Mouse (Mus musculus) forebrain, postnatal 0 days (tissue): ENCODE data around the gene Adora1. TPM values are rescaled to one million over a fixed set of nuclear protein-coding genes. Genes with fewer than 3 reads are reported as not detected.

Experiments used
- ATAC-seq: fragments of 200-750 bp; cut with Nextera tagmentation; 2 replicates; pipeline ENCODE4 v1.8.0; 2017; ENCODE audit warnings: mild to moderate bottlenecking, moderate library complexity
- DNase-seq: peaks from one replicate; pipeline ENCODE4 v3.0.0-alpha.2; 2015
- H3K27ac ChIP-seq: fragments of 300-500 bp; sonication (generic); 2 replicates; pipeline ENCODE4 v1.5.1; 2014; ENCODE audit warnings: low read depth, mild to moderate bottlenecking, antibody characterized with exemption, low read length, moderate library complexity, mixed read lengths
- H3K27me3 ChIP-seq: fragments of 300-500 bp; sonication (generic); 2 replicates; pipeline ENCODE4 v1.6.1; 2014; ENCODE audit warnings: mild to moderate bottlenecking, low read length, mixed read lengths; ENCODE audit not compliant: insufficient read depth
- H3K36me3 ChIP-seq: fragments of 300-500 bp; sonication (generic); 2 replicates; pipeline ENCODE4 v1.6.1; 2014; ENCODE audit warnings: mild to moderate bottlenecking, moderate library complexity; ENCODE audit not compliant: insufficient read depth
- H3K4me1 ChIP-seq: fragments of 300-500 bp; sonication (generic); 2 replicates; pipeline ENCODE4 v1.6.1; 2014; ENCODE audit warnings: antibody characterized with exemption; ENCODE audit not compliant: insufficient read depth
- H3K4me2 ChIP-seq: fragments of 300-500 bp; sonication (generic); 2 replicates; pipeline ENCODE4 v1.6.1; 2014; ENCODE audit warnings: low read depth, mild to moderate bottlenecking, moderate library complexity
- H3K4me3 ChIP-seq: fragments of 300-500 bp; sonication (generic); 2 replicates; pipeline ENCODE4 v1.5.1; 2014; ENCODE audit warnings: low read depth, low read length, mixed read lengths
- H3K9ac ChIP-seq: fragments of 300-500 bp; sonication (generic); 2 replicates; pipeline ENCODE4 v1.6.1; 2014; ENCODE audit warnings: mild to moderate bottlenecking
- H3K9me3 ChIP-seq: fragments of 300-500 bp; sonication (generic); 2 replicates; pipeline ENCODE4 v1.6.1; 2016; ENCODE audit warnings: low read length
- CTCF ChIP-seq: sonication (generic); IDR thresholded peaks from 2 replicates; pipeline ENCODE4 v1.5.1; 2016; ENCODE audit warnings: antibody characterized with exemption, control low read depth, low read depth
- WGBS: fragments of 180-500 bp; shearing (Covaris S2); extraction: QIAGEN DNeasy Blood & Tissue Kit; methylation state at CpG from one replicate; pipeline ENCODE4 v1.1.7; 2014; 5-methylcytosine and 5-hydroxymethylcytosine counted together
- polyA plus RNA-seq: library from polyadenylated mRNA; unstranded; fragments of >200 nt; fragmentation: Nextera tagmentation; extraction: Ambion mirVana; gene quantifications from 2 replicates; pipeline ENCODE4 v1.2.1, GENCODE M21; 2015
- total RNA-seq: library from RNA; depleted of rRNA; stranded (reverse); fragments of >200 nt; gene quantifications from 2 replicates; pipeline ENCODE4 v1.2.3, GENCODE M21; 2014

Gene Adora1
- total and polyA plus RNA-seq, 2 experiments from 2014 or later: 37.5 to 38.4 TPM

DNA sequence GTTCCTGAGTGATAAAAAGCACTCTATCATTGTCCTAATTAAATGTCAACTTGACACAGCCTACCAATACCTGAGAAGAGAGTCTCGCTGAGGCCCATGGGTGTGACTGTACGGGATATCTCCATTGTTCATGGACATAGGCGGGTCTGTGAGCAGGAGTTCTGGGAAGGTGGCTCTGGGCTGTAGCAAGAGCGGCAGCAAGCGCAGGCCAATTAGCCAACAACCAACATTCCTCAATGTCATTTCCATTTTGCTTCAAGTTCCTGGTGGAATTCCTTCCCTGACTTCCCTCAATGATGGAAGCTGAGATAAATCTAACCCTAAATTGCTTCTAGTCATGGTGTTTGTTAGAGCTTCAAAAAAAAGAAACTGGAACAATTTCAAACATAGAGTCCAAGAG lies 57.3 kb downstream of the Adora1 start:
- Histone ChIP-seq H3K27me3 (no peaks in the 10 kb centered on the region), H3K9me3 (no peaks in the 10 kb centered on the region), H3K9ac (no peak overlapping the region), H3K4me1 (no peaks in the 10 kb centered on the region; the same call in 1 of the 2 replicates), H3K4me2 (no peak overlapping the region), H3K27ac (no peak overlapping the region), H3K36me3 (no peaks in the 10 kb centered on the region), H3K4me3 (no peak overlapping the region)
- 92% methylated on average over 5 of the region's 5 CpGs for WGBS
- DNase-seq: no peak
- TF ChIP-seq CTCF: no peak
- ATAC-seq: no peak

DNA sequence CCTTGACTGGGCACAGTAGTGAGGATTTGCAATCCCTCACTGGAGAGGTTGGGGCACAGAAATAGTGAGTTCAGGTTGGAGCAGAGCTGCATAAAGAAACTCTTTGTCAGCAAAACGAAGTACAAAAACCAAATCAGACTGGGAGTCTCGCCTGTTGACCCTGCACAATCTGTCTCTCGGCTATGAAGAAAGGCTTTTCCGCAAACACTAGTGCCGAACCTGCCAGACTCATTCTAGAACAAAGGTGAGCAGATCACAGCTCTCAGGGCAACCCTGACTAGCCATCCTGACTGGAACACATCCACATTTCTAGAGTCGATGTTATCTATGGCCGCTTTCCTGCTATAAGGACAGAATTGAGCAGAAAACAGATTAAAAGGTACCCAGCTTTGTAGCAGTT lies 62.1 kb downstream of the Adora1 start:
- no peak overlapping the region for H3K4me3 ChIP-seq
- no peaks in the 10 kb centered on the region for H3K36me3 ChIP-seq
- H3K9ac ChIP-seq: no peak overlapping the region
- H3K4me1 ChIP-seq: no peaks in the 10 kb centered on the region
- no peak for TF ChIP-seq CTCF
- no peaks in the 10 kb centered on the region for H3K27me3 ChIP-seq
- ATAC-seq (no peak), DNase-seq (no peak)
- no peak overlapping the region for H3K27ac ChIP-seq
- WGBS: 44% methylated on average over 7 of the region's 7 CpGs
- H3K9me3 ChIP-seq: no peaks in the 10 kb centered on the region
- H3K4me2 ChIP-seq: no peak overlapping the region

DNA sequence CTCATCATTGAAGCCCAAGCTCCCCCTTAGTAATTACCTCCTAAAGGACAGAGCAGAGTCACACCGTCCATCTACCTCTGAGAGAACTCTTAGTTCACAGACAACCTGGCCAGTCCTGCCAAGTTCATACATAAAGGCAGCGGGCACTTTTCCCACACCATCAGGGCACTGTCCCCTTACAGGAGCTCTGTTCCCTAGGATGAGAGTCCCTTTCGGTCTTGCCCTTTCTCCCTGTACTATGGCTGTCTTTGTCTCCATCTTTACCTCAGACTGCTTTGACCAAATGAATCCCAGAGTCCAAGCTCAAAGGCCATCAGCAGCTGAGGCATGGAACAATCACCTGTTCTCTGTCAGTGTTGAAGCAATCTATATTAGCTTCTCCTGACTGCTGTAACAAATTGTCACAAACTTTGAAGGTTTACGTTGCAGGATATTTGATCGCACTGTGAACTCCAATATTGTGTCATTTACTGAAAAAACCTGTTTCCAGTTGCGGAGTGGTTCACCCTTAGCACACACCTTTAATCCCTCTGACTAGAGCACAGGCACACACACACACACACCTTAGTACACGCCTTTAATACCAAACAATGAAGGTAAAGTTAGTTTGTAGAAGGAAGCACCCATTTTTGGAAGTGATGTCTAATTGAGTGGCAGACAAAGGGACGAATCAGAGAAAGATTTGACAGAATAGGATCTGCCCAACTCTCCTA lies 66.1 kb downstream of the Adora1 start:
- ATAC-seq: no peak
- no peaks in the 10 kb centered on the region for H3K9me3 ChIP-seq
- no peak for TF ChIP-seq CTCF
- H3K27ac ChIP-seq: no peak overlapping the region
- H3K4me2 ChIP-seq: no peak overlapping the region
- no peak overlapping the region for H3K9ac ChIP-seq
- H3K4me3 ChIP-seq: no peak overlapping the region
- 93% methylated on average over 8 of the region's 8 CpGs for WGBS
- H3K27me3 ChIP-seq: no peaks in the 10 kb centered on the region
- no peaks in the 10 kb centered on the region for H3K4me1 ChIP-seq
- no peaks in the 10 kb centered on the region for H3K36me3 ChIP-seq
- no peak for DNase-seq

DNA sequence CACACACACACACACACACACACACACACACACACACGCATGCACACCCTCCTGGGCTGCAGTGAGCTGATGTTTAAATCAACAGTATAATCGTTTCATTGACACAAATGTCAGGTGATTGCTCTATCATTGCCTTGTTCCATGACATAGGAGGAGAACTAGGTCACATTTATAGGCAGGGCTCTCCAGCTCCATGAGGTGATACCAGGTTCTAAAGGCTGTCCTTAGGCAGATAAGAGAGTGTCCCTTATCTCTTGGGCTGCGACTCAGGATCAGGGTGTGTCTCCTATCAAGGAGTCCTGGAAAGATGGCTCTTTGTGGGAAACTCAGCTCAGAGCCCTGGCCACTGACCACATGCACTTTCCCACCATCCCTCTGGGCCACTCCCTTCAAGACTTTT lies 66.7 kb downstream of the Adora1 start:
- no peaks in the 10 kb centered on the region for H3K27me3 ChIP-seq
- DNase-seq: no peak
- no peaks in the 10 kb centered on the region for H3K9me3 ChIP-seq
- H3K4me1 ChIP-seq: no peaks in the 10 kb centered on the region
- ATAC-seq: no peak
- TF ChIP-seq CTCF: no peak
- H3K9ac ChIP-seq: no peak overlapping the region
- WGBS: 90% methylated on average over 3 of the region's 3 CpGs
- no peaks in the 10 kb centered on the region for H3K36me3 ChIP-seq
- H3K4me2 ChIP-seq: no peak overlapping the region
- H3K27ac ChIP-seq: no peak overlapping the region
- no peak overlapping the region for H3K4me3 ChIP-seq

DNA sequence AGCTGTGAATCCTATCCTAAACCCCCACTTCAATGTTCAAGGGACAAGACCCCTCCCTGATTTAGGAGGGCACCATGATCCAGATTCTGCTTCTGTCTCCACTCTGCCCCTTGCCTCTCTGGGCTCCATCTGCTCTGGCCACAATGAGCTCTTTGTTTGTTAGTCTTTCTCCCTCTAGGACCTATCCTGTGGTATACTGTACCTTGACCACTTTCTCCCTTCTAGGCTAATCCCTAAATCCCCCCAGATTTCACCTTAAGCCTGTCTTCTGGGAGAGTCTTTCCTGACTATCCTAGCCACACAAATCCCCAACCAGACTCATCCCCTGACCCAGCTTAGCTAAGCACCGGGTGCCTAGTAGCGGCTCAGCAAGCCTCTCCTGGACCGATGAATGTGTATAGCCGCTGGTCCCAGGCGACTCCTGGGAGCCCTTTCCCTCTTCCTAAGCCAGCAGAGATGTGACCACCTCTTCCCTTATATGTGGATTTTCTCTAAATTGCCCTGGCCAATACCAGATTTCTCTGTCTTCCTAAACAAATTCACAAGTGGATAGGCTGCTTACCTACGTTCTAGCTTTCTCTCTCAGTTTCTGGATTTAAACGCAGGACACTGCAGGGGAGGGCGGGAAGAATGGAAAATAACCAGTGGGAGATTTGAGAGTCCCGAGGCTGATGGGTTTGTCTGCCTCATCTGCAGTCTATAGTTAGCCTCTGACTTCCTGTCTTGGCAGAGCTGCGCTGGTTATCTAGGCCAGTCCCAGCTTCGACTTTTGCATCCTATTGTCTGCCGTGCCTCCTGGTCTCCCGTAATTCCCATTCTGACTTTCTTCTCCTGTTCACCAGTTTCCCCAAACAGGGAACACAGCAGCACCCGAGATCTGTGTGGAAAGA lies 67.6 kb downstream of the Adora1 start:
- WGBS: 43% methylated on average over 14 of the region's 14 CpGs
- Histone ChIP-seq H3K4me1 (no peaks in the 10 kb centered on the region), H3K4me2 (no peak overlapping the region), H3K36me3 (no peaks in the 10 kb centered on the region), H3K9me3 (no peaks in the 10 kb centered on the region), H3K9ac (no peak overlapping the region), H3K27me3 (no peaks in the 10 kb centered on the region), H3K4me3 (no peak overlapping the region), H3K27ac (no peak overlapping the region)
- no peak for TF ChIP-seq CTCF
- ATAC-seq (no peak), DNase-seq (no peak)

DNA sequence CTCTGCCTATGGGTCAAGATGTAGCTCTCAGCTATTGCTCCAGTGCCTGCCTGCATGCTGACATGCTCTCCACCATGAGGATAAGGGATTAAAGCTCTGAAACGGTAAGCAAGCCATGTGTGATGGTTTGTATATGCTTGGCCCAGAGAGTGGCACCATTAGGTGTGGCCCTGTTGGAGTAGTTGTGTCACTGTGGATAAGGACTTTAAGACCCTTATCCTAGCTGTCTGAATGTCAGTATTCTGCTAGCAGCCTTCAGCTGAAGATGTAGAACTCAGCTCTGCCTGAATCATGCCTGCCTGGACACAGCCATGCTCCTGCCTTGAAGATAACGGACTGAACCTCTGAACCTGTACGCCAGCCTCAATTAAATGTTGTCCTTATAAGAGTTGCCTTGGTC lies 68.7 kb downstream of the Adora1 start:
- WGBS: 93% methylated on average over 3 of the region's 3 CpGs
- ATAC-seq (no peak), DNase-seq (no peak)
- no peak for TF ChIP-seq CTCF
- no peaks in the 10 kb centered on the region for H3K4me1 ChIP-seq
- no peak overlapping the region for H3K9ac ChIP-seq
- no peak overlapping the region for H3K27ac ChIP-seq
- H3K4me2 ChIP-seq: no peak overlapping the region
- H3K9me3 ChIP-seq: no peaks in the 10 kb centered on the region
- H3K27me3 ChIP-seq: no peaks in the 10 kb centered on the region
- no peak overlapping the region for H3K4me3 ChIP-seq
- H3K36me3 ChIP-seq: no peaks in the 10 kb centered on the region

DNA sequence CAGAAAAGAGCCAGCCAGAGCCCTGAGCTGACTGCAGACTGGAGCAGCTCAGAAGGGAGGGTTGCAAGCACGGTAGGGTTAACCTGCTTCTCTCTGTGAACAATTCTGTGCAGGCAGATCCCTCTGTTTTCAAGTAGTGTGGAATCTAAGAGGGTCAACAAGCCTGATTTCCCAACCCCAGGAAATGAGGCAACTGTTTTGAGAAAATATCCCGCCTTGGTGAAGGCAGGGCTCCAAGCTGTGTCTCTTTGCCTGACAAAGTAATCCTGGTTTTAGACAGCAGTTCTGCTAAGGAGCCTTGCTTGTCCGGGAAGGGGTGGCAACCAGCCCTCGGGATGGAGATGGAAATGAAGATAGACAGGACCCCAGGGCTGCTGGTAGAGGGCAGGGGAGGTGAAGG lies 70.8 kb downstream of the Adora1 start:
- no peaks in the 10 kb centered on the region for H3K36me3 ChIP-seq
- TF ChIP-seq CTCF: no peak
- no peak overlapping the region for H3K27ac ChIP-seq
- H3K4me2 ChIP-seq: no peak overlapping the region
- no peak for DNase-seq
- no peaks in the 10 kb centered on the region for H3K27me3 ChIP-seq
- WGBS: 62% methylated on average over 4 of the region's 4 CpGs
- H3K9ac ChIP-seq: no peak overlapping the region
- H3K9me3 ChIP-seq: no peaks in the 10 kb centered on the region
- no peaks in the 10 kb centered on the region for H3K4me1 ChIP-seq
- no peak overlapping the region for H3K4me3 ChIP-seq
- ATAC-seq: no peak
